Mouse (Mus musculus) CD4-positive, CD25-positive, alpha-beta regulatory T cell (primary cell): ENCODE data around the gene Smim5. TPM values are rescaled to one million over a fixed set of nuclear protein-coding genes. Genes with fewer than 3 reads are reported as not detected.

Experiments used
- polyA plus RNA-seq: library from polyadenylated mRNA; unstranded; fragments of 100-300 nt; shearing (Covaris generic); gene quantifications from one replicate; pipeline ENCODE4 v1.2.1, GENCODE M21; 2017

Smim5 gene
- polyA plus RNA-seq = 0.44 TPM

DNA sequence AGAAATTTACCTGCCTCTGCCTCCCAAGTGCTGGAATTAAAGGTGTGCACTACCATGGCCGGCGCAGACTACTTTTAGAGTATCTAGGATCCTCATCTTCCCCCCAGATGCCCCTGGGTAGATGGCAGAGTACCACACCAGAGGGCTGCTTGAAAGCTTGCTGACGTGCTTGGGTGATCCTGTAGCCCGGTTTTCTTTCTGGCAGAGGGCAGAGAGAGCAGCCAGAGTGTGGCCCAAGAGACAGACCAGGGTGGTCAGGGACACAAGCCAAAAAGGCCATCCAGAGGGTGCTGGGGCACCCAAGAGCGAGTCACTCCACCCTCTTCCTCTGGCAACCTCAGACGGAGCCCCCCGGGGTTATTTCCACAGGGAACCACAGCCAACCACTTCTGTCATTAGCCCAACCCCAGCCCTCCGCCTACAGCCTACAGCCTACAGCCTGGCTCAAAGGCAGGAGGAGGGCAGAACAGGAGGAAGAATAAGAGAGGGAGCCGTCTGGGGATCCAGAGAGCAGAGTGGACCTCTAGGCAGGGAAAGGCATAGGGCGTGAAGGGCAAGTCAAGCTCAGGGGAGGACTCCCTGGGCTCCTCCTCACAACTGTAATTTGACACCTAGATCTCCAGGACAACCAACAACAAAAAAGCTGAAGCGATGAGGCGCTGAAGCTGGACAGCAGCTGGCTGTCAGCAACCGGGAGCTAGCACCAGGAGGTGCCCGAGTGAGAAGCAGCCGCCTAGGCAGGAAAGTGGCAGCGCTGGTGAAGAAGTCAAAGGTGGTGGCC lies at the start of gene Smim5:
TSS of gene Smim5 (plus strand) at position 481 of the 781 bp plus-strand sequence.

DNA sequence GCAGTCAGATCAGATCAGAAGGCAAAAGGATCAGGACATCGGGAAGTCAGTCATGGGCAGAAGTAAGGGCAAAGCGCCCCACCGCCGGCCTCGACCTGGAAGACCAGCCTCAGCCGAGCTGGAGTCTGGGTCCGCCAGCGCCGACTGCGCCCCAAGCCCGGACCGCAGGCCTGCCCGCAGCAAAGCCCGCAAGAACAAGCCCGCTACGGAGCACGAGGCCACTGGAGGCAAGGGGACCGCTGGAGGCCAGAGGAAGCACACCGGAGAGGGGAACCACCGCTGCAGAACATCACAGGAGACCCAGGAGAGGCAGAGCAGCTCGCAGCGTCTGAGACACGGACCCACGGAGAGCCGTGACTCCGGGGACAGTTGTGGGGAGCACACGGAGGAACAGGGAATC lies 41.4 kb upstream of the Smim5 start, which contains the start of gene Myo15b:
TSS of gene Myo15b (plus strand) at position 53 of the 400 bp plus-strand sequence.

GRCm38 (mm10) chr11:115911632-115912376 lies 12.0 kb downstream of the Smim5 start, which contains the start of gene Smim6:
TSS of gene Smim6 (plus strand) at chr11:115912017.

DNA sequence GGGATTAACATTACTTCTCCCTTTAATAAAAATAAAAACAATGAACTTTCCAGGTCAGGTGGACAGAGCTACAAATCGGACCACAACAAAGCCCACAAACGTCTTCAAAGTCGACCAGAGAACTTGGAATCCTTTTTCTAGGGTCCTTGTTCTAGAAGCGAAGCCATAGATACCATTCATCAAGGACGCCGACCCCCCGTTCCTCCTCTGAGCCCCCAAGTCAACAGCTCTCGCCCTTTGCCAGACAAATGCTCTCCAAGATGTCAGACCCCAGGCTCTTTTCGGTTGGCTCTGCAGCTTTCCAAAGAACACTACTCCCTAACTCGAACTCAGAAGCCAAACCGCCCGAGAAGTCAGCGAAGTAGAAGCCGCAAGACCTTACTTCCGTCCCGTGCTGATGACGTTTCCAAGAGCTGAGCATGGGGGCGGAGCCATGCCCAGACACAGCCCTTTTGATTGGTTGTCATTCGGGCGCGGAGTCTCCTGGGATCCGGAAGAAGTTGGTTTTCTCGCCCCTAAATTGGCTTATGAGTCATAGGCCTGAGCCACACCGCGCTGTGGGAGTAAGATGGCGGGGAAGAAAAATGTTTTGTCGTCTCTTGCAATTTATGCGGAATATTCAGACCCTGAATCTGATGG lies 33.5 kb downstream of the Smim5 start, which contains the start of the genes Sap30bp and Recql5:
TSS of gene Sap30bp (plus strand) at position 175 of the 639 bp plus-strand sequence.
TSS of gene Recql5 (minus strand) at position 370 of the 639 bp plus-strand sequence.

Other genes starting within 250 kb of the Smim5 start
- 198 TPM for gene Grb2, start 191.4 kb upstream of the Smim5 start, polyA plus RNA-seq
- gene Tmem94, start 134.5 kb upstream of the Smim5 start, polyA plus RNA-seq = 26.2 TPM
- 1.6 TPM for gene Caskin2, start 86.3 kb upstream of the Smim5 start, polyA plus RNA-seq
- 38.2 TPM for gene Tsen54, start 85.2 kb upstream of the Smim5 start, polyA plus RNA-seq
- gene Llgl2, start 75.9 kb upstream of the Smim5 start, polyA plus RNA-seq = 35.4 TPM
- 0.04 TPM for gene Myo15b, start 41.6 kb upstream of the Smim5 start, polyA plus RNA-seq
- gene Smim6, start 12.1 kb downstream of the Smim5 start, polyA plus RNA-seq = 1.0 TPM
- gene Sap30bp, start 33.3 kb downstream of the Smim5 start, polyA plus RNA-seq = 39.1 TPM
- gene Recql5, start 33.5 kb downstream of the Smim5 start, polyA plus RNA-seq = 21.0 TPM
- 0.06 TPM for gene Itgb4, start 74.7 kb downstream of the Smim5 start, polyA plus RNA-seq
- gene Galk1, start 112.8 kb downstream of the Smim5 start, polyA plus RNA-seq = 42.0 TPM
- gene H3f3b, start 128.0 kb downstream of the Smim5 start, polyA plus RNA-seq = 1,568 TPM
- 43.3 TPM for gene Unk, start 130.4 kb downstream of the Smim5 start, polyA plus RNA-seq
- gene Unc13d, start 178.0 kb downstream of the Smim5 start, polyA plus RNA-seq = 154 TPM
- 187 TPM for gene Wbp2, start 187.0 kb downstream of the Smim5 start, polyA plus RNA-seq
- gene Trim47, start 227.2 kb downstream of the Smim5 start, polyA plus RNA-seq = 0.61 TPM
- gene Trim65, start 231.2 kb downstream of the Smim5 start, polyA plus RNA-seq = 16.6 TPM
- gene Mrpl38, start 238.9 kb downstream of the Smim5 start, polyA plus RNA-seq = 72.0 TPM